Mouse (Mus musculus) liver, embryonic 13.5 days (tissue): ENCODE results near the gene Cldn1. TPM values are rescaled to one million over a fixed set of nuclear protein-coding genes. Genes with fewer than 3 reads are reported as not detected.

Source experiments
- polyA plus RNA-seq: library from polyadenylated mRNA; unstranded; fragments of >200 nt; fragmentation: Nextera tagmentation; extraction: Ambion mirVana; gene quantifications from 2 replicates; pipeline ENCODE4 v1.2.1, GENCODE M21; 2015

The Cldn1 gene
- polyA plus RNA-seq, 1 experiment from 2014 or later: 17.8 TPM

Other genes with a start within 250 kb of the Cldn1 start
- gene Cldn16, start 91.3 kb upstream of the Cldn1 start, polyA plus RNA-seq: not detected in 2 replicates
- gene Tmem207, start 154.9 kb upstream of the Cldn1 start, polyA plus RNA-seq: not detected in 2 replicates
- gene Il1rap, start 209.9 kb upstream of the Cldn1 start, polyA plus RNA-seq: 1.8 and 1.9 TPM in 2 replicates